Mouse (Mus musculus) A20 (cell line): ENCODE measurements around the gene Ptpra.

ENCODE experiments used
- DNase-seq: peaks from one replicate; pipeline ENCODE4 v3.0.0-alpha.2; 2011; ENCODE audit warnings: low read depth, low spot score

The Ptpra gene

DNA sequence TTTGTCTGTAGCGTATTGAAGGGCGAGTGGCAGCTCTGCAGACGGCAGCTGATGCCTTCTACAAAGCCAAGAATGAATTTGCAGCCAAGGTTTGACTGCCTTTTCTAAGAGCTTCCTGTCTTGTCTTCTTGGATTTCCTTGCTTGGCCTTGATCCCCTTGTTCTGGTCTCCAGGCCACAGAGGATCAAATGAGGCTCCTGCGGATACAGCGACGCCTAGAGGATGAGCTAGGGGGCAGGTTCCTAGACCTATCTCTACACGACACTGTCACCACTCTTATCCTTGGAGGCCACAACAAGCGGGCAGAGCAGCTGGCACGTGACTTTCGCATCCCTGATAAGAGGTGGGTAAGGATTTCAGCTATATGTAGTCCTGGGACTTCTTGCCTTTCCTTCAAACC, 7.9 kb upstream of the Ptpra start:
- DNase-seq = no peak

DNA sequence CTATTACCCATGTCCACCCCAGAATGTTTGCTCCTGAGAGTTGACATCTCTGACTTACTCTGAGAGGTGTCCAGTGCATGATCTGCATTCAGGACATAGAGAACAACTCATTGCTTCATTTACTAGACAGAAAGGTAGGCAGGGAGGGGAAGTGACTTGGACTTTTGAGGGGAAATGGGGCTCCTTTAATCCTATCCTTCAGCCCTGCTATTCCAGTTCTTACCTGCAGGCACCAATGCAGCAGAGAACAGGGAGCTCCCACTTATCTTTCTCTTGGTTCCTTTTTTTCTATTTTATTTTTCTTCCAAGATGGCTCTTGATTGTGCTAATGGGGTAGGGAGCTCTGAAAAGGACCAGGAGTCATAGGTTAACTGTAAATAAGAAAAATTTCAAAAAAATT, 1.6 kb upstream of the Ptpra start:
- DNase-seq = no peak

DNA sequence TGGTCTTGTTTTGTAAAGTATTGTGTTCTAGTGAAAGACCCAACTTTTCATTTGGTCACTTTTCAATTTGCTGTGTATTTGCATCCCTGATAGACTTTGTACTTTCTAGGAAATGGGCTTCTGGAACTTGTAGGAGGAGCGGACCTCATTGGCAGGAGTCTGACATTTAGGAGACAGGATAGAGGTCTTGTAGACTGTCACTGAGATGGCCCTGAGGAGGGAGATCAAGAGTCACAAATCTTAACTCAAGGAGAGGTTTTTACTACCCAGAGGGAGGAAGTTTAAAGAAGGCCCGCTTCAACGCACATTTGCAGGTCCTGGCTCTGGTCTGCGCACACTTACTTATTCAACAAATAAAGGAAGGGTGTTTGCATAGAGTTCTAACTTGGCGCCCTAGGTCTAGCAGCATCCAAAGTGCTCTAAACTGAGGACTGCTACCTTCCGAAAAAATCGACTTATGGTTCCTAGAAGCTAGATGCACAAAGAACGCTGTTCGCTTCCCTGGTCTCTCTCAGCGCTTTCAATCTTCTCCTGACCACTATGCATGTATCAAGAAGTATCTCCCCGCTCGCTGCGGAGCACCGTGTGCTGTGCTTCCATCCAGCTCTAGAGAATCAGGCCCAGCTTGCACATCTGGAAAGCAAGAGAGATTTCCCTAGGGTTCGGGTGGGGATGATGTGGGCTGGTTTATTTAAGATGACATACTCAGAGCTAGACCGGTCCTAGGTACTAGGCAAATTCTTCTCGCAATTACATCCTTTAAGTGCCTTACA, 871 bp upstream of the Ptpra start:
- peak; percentile 74 for DNase-seq

DNA sequence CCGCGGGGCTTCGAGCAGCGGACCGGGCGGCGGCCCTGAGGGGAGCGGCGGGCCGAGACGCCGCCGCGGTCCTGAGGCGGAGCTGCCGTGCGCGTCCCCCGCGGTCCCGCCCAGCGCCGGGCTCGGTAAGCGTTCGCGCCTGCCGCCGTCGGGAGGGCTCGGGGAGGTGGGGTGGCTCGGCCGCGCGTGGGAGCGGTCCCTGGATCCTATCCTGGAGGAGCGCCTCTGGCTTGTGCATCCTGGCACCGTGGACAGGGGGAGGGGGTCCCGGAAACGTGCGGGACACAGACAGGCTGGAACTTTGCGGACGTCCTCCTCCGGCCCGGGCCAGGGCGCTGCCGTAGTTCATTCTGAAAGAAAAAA, 337 bp downstream of the Ptpra start:
- DNase-seq = no peak

DNA sequence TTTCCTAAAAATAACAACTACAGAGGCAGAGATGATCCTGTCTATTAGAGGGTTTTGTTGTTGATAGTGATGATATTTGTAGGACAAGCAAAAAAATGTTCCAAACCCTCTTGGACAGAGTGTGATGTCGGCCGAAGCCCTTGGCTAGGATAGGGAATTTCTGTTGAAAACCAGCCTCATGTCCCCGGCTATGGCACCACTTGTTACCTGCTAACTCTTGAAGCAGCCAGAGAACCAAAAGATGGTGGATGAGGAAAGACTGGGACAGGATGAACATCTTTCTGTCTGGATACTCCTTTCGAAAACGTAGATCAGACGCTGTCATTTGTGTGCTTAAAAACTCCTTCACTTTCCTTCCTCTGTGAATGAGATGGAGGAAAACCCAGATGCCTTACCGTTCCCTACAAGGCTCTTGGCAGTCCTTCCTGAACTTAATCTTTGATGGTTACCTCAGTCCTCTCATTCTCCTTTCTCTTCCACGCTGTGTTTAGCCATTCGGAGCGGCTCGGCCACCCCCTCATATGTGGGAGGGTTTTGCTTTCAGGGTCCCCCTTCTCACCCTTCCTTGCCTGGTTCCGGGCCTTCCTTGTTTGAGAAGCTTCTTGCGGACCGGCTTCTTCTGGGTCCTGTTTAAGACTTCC, 1.1 kb downstream of the Ptpra start:
- DNase-seq = no peak

DNA sequence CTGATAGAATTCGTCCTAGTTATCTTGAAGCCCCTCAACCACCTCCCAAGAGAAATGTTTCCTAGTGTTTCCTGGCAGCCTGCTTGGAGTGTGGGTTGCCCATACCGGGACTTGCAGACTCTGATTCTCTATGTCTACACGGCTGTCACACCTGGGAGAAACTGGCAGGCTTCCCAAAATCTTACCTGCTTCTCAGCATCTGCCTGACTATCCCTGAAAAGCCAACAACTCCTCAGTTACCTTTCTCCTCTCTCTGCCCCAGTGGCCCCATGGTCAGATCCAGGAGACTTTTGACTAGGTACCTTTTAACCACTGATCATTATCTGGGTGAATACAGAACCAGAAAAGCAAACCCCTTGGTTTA, 1.6 kb downstream of the Ptpra start:
- DNase-seq = no peak

DNA sequence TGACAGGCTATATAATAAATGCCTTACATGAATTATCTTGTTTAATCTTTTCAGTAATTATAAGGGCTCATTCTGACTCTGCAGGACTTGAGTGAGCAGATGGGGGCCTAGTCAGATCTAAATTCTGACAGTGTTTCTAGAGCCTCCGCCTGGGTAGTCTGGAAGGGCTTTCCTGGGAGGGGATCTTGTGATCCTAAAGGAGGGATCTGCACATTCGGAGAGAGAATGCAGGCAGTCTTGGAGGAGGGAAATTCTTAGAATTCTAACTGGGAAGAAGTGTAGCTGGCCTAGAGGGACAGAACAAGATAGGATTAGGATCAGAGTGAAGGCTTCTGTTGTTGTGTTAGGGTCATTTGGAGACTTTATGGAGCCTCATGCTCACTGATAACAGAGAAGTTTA, 2.2 kb downstream of the Ptpra start:
- no peak for DNase-seq

DNA sequence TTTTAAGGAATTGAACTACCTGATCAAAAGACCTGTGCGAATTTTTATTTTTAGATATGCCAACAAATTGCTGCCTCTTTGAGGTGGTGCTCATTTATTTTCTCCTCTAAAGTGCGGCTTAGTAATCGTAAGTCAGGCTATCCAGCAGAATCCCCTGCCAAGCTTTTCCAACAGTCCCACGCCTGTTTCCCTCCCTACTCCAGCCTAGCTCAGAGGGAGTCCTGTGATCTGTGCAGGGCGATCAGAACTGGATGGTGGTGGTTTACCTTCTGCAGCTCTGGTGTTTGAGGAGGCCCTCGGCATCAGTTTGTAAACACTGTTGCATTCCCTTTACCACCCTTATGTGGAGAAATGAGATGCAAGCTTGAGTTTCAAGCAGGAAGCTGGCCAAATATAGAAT, 3.3 kb downstream of the Ptpra start:
- DNase-seq = no peak

DNA sequence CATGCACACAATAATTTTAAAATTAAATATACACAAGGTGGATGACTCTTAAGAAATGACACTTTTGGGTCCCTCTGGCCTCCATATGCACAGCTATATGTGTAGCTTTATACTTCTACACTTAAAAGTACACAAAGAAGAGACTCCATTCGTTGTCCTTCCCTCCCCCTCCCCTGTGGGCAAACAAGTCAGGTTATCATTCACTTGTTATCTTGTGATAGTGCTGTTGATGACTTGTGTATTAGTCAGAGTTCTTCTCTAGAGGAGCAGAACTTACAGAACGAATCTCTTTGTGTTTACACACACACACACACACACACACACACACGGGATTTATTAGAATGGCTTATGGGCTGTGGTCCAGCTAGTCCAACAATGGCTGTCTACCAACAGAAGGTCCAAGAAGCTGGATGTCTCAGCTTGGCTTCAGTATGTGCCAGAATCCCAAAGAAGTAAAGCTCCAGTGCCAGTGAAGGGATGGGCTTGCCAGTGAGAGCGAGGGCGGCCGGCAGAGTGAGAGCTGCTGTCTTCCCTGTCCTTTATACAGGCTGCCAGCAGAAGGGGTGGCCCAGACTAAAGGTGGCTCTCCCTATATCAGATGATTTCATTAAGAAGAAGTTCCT, 4.8 kb downstream of the Ptpra start:
- DNase-seq = no peak

DNA sequence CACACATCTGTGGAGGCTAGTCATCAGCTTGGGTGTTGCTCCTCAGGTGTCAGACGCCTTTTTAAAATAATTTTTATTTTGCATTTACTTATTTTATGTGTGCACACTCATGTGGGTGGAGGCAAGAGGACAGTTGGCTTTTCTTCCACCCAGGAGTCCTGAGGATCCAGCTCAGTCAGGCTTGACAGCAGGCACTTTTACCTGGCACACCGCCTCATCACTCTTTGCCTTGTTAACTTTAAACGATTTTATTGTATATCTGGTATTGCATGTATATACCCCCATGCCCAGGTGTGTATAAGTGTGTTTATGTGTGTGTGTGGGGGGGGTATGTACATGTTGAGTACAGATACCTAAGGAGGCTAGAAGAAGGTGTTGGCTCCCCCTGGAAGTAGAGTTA, 7.8 kb downstream of the Ptpra start:
- no peak for DNase-seq

DNA sequence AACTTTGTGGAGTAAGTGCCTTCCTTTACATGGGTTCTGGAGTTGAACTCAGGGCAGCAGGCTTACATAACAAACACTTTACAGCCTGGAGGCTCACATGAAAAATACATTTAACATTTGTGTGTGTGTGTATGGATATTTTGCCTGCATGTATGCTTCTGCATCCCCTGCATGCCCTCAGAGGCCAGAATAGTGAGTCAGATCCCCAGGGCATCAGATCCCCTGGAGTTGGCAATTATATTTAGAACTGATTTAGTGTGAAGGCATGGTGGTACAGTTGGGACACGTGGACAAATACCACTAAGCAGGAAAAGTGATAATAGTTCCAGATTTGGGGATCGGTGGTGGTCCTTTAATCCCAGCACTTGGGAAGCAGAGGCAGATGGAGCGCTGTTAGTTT, 9.5 kb downstream of the Ptpra start:
- DNase-seq = no peak

DNA sequence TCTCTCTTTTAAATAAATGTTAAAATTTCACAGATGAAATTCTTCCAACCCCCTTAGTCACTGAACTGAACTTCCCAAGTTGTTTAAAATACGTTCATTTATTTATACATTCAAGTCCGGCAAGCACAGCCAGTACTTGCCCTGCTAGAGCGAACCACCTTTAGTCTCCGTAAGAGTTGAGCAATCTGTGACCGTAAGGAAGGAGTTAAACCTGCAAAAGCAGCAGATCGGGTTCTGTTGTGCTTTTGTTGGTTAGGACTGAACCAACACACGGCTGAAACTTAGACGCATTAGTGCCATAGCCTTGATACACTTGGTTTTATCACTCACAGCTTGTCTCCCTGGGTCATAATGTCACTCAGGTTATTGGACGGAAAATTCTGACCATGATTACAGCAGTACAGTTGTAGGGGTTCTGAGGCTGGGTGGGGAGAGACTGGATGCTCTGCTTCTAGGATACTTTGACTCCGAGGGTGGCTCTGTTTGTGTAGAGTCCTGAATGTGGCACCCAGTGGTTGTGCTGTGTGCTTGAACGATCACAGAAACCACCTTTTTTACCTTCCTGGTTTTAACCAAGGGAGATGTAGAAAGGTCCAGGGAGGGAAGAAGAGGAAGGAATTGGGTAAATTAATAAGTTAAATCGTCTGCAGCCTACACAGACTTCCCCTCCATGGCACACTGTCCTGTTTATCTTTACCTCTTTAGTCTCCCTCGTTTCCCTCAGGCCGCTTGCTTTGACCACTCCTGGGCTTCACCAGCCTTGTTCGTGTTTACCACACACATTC, 11.4 kb downstream of the Ptpra start:
- no peak for DNase-seq

DNA sequence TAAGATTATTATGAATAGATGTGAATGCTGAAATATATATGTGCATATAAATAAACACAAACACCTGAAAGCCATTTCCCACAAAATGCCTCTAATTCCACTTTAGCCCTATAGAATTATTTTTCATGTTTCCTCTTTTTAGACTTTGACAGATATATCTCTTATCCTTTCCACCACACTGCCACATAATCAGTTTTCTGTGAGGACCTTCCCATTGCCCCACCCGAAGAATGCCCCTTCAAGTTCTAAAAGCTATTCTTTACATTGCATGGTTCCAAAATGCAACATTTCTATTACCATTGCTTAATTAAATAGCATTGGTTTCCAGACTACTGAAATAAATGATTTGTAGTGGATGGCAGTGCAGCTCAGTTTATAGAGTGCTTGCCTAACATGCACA, 16.4 kb downstream of the Ptpra start:
- no peak for DNase-seq

DNA sequence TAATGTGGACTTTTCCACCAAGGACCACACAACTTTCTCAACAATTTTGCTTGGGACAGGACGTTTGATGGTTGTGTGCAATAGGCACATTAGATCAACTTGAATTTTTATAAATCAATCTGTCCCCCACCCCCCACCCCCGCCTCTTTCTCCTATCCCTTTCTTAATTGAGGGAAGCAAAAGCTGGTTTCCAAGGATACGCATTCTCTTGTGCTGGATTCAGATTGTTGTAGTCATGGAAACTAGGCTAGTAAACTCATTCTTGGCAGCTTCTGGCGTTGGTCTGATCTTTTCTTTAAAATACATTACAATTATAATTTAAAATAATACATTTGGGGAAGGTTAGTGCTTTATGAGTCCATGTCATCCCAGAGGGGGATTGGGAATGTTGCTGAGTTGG, 19.3 kb downstream of the Ptpra start:
- DNase-seq = no peak

DNA sequence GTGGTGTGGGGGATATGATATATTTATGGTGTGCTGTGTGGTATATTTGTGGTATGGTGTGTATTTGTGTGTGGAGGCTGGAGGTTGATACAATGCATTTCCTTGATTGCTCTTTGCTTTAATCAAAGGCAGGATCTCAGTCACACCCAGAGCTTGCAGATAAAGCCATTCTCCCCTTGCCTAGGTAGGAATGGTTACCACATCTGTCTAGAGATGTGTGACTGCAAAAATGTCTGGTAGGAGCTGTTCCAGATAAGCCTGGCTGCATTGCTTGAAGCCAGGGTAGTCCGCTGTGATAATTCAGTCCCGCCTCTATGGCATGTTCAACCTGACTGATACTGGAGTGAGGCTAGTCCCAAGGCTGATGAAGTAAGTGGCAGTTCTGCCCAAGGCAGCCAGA, 19.9 kb downstream of the Ptpra start:
- no peak for DNase-seq

DNA sequence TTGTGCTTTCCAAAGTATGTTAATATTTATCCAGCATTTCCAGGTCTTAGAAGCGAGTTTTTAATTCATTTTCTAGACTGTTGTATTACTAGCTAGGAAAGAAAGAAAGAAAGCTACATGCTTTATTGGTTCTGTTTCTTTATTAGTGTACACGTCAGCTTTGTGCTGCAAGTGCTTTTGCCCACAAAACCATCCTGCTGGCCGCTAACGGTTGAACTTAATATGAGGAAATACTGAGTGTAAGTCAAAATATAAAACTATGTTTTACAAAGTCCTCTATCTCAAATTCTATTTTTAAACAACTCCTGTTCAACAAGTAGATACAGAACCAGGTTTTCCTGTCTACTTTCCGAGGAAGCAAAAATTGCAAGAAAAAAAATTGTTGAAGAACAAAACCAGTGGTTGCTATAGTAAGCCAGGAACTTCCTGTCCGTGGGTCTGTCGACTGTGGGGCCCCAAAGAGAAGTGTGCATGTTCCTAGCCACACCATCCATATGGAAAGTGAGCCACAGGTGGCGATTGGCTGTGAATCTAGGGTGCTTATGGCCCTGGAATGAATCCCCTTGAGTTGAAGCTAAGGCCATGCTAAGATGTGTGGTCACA, 22.9 kb downstream of the Ptpra start:
- DNase-seq = no peak

DNA sequence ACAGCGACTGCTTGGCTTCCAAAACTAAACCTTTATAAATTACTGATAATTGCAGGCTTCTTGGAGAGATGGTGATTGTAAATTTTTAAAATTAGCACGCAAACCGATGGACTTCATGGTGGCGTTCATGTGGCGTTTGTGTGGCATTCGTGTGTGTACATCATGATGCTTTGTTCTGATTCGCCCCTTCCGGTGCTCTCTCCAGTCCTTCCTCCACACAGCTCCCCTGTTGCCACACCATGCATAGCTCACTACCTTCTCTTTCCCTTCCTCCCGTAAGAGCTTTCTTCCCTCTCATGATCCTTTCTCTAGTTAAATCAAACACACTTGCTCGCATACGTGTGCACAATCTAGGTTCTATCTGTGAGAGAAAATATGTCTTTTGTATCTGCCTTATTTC, 25.7 kb downstream of the Ptpra start:
- DNase-seq = no peak

DNA sequence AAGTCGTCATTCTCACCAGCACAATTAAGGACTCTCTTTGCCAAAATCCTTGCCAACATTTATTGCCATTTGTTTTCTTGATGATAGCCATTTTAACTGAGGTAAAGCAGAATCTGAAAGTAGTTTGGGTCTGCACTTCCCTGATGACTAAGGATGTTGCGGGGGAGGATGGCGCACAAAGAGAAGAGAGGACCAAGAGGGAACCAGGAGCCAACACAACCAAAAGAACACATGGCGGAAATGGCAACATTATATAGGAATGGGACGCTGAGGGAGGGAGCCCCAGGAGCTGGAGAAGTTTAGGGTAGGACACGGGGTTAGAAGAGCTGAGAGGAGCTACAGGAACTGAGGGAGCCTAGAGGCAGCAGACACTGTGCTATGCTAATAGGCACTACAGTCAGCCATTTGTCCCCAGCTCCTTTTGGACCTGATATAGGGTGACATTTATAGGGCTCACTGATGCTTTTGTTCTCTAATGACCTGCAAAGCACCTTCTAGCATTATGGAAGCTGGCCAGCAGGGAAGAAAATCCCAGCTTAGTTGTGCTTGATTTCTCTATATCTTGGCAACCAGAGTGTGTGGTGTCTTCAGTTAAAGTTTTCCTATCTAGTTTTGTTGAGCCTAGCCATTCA, 26.7 kb downstream of the Ptpra start:
- DNase-seq = no peak

DNA sequence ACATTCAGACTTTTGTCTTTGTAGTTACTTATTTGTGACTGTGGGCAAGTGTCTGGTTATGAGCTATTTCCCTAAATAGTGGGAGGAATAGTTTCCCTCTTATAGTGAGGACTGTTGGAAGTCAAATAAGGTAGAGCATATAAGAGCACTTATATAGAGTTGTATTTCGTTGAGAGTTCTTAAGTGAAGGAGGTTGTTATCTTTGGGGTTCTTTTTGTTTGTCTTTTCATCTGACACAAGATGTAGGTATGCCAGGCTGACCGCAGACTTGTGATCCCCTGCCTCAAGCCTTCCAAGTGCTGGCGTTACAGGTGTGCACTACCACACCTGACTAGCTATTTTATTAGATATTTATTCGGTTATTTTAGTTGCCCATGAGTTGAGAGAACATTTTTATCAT, 32.1 kb downstream of the Ptpra start:
- no peak for DNase-seq

DNA sequence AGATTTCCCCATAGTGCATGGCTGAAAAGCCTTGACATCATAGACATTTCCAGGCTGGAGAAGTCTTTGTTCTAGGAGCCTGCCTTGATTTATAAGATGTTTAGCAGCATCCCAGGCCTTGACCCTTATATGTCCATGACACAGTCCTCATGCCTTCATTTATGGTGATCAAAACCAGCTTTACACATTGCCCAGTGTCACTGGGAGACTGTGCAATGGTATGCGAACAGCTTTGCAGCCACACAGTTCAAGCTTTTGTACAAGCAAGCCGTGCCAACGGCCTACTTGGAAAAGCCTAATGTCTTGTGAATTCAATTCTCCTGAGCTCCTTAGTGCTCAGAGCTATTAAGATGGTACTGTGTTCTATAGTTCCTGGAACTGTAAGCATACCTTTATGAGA, 32.6 kb downstream of the Ptpra start:
- no peak for DNase-seq

DNA sequence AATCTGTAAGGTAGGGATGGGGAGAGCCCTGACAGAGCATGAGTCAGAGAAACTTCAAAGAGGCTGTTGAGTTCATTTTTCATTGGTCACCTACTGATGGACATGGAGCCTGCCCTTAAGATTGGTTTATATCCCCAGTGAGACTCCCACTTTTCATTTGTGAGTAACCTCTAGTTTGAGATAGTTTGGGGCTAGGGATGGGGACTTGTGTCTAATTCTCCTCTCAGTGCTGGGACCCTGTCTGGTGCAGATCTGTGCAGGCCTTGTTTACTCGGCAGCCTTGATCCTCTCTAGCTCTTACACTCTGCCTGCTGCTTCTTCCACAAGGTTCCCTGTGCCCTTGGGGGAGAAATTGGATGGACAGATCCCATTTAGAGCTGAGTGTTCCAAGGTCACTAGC, 34.1 kb downstream of the Ptpra start:
- no peak for DNase-seq

DNA sequence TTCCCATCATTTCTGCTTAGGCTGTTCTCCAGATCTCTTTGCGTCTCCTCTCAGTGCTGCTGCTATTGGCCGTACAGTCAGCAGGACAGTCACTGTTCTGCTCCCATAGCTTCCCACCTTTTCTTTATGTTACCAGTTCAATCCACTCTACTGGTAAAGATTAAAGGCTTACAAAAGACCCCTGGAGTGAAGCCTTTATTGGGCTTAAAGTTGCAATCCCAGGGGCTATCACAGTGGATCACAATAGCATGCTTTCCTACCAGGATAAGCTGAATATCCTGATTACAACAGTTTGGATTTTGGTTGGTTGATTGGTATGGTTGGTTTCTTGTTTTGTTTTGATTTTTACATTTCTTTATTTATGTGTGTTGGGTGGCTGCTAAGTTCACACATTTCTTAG, 37.9 kb downstream of the Ptpra start:
- DNase-seq = no peak
